Mouse (Mus musculus): ENCODE data around the gene Dlg2.

The Dlg2 gene

DNA sequence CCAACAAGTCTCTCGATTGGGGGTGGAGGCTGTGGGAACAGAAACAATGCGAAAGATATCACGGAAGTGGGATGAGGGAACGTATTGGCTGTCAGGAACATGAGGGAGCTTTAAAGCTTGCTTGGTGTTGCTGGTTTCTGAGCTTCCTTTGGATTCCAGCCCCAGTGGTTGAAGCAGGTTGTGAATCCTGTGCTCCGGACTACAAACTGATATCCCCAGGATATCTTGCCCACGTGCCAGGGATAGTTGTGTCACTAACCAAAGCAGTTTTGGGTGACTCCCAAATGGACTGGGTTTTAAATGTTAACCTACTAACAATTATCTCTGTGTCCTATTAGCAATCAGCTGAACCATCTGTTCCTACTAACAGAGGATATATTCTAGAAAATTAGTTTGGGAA, 1099.7 kb downstream of the Dlg2 start:
- DNase-seq (ENCODE audit: low spot score): no peak

GRCm38 (mm10) chr7:91582203-91582602, 1105.7 kb downstream of the Dlg2 start:
- peak; percentile 17 for DNase-seq (ENCODE audit: low spot score)

DNA sequence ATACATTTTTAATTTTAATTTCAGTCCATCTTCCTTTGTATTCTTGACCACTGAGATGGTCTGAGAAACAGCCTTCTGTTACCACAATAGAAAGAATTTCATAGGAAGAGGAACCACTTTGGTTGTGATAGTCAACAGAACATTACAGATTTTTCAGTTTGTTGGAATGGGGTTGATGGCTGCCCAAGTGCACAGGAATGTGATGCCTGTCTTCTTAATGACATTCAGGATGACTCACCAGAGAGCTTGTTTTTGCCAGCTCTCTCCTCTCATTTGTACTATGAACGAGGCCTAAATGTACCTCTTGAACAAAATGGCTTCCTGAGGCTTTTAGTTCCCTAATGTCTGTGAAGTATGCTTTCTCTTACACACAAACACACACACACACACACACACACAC, 1107.1 kb downstream of the Dlg2 start:
- DNase-seq (ENCODE audit: low spot score): no peak

DNA sequence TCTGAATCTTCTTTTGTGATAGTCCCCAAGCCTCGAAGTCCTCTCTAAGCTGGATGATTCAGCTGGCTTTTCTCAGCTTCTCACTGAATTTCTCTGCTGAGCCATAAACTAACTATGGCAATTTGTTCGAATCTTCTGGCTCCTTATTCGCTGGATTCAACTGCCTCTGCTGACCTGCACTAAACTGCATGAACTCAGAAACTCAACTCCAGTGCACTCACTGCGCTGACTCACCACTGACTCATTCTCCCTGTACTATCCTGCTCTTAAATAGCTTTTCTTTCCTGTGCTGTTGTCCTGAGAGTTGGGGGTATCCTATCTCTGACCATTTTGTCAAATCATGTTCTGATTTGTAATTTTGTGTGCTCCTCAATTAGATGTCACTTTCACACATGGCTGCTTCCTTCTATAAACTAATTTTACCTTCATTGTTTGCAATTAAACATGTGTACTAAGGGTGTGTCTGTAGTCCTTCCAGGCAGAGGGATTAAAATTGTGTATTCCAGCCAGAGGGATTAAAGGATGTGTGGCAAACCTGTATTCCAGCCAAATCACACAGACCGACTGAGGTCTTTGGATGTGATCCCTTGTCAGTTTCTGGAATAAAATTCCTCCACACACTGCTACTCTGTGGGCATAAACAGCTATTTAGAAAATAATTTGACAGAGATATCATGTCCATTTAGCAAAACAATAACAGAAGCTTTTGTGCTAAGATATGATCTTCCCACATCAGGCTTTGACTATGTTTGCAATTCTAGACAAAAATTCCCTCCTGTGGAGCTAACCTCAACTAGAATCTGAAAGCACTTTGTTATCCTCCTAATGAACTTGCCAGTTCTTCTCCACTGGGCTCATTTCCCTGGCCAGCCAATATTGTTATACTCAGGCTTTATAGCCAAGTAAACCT, 1115.0 kb downstream of the Dlg2 start:
- DNase-seq (ENCODE audit: low spot score): no peak

DNA sequence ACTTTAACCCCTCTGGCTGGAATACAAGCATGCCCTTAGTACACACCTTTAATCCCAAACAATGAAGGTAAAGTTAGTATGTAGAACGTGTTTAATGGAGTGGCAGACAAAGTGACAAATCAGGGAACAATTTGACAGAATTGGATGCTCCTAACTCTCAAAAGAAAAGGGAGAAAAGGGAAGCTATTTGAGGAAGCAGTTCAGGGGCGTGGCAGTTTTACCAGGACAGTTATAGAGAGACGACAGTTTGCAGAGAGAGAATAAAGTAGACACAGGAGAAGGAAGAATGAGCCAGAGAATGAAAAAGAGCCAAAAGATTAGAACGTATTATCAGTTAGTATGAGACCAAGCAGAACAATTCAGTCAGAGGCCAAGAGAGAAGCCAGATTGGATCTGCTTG, 1122.1 kb downstream of the Dlg2 start:
- no peak for DNase-seq (ENCODE audit: low spot score)

DNA sequence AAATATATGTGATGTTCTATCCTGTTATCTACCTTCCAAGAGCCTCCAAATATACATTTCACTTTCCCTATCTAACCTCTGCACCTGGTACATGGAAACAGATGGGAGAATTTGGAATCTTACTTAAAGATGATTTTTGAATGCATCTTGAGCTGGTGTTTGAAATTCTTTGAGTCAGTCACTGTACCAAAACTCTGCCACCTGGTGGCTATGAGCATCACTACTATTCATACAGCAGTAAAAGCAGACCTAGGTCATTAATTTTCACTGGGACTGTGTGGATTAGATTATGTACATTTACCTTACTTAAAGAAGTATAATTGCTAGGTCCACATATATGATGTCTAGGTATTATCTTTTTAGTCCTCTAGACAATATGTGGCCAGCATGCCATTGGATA, 1124.8 kb downstream of the Dlg2 start:
- DNase-seq (ENCODE audit: low spot score): peak; percentile 37

DNA sequence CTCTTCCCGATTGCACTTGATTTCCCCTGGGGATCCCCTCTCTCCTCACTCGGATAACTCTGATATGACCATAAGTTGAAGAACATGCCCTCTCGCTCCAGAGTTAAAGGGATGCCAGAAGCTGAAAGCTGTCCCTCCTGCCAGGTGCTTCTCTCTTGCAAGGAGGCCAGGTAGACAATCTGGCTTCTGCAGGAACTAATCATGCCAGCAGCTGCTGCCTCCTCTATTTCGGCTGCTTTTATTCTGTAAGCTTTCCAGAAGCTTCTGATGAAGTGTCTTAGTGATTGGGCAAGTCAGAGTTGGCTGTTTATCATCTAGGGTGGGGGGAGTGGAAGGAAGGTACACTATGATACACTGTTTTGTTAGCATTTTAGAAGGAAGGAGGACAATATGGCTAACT, 1127.1 kb downstream of the Dlg2 start:
- no peak for DNase-seq (ENCODE audit: low spot score)

DNA sequence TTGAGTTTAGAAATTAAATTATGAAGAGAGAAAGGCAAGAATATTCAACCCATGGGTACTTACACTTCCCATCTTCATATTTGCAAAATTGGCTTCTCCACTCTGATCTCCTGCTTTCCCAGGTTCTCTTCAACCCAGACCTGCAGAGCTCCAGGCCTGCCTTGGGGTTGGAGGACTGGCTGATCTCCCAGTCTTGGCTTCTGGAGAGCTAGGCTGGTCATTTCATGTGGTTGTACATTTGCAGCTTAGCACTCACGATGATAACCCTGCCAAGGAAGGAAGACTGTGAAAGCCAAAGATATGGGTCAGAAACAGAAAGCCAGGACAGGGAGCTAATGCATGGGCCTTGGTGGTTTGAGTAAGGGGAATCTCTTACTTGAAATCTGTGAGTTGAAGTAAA, 1176.6 kb downstream of the Dlg2 start:
- no peak for DNase-seq (ENCODE audit: low spot score)

DNA sequence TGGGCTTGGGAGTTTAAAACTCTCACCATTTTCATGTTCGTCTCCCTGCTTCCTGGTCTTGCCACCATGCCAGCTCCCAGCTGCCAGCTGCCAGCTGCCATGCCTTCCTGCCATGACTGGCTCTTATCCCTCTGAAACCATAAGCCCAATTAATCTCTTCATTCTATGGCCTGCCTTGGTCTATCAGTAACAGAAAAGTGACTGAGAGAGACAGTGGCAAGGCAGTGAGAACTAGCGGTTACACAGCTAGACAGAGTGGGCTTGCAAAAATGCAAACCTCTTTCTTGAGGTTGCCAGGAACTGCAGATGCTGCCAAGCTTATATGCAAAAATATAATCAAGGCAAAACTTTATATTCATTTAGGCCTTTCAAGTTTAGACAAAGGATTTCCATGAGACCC, 1183.0 kb downstream of the Dlg2 start:
- DNase-seq (ENCODE audit: low spot score): no peak

- no peak for DNase-seq (ENCODE audit: low spot score)
Observed at GRCm38 (mm10) chr7:91672236-91673017, 1196.0 kb downstream of the Dlg2 start.

GRCm38 (mm10) chr7:91674401-91674800, 1197.9 kb downstream of the Dlg2 start:
- no peak for DNase-seq (ENCODE audit: low spot score)

- DNase-seq (ENCODE audit: low spot score): no peak
Observed at GRCm38 (mm10) chr7:91677934-91678333, 1201.5 kb downstream of the Dlg2 start.

GRCm38 (mm10) chr7:91687930-91688329, 1211.5 kb downstream of the Dlg2 start:
- DNase-seq (ENCODE audit: low spot score): peak; percentile 1

GRCm38 (mm10) chr7:91689829-91690228, 1213.4 kb downstream of the Dlg2 start:
- no peak for DNase-seq (ENCODE audit: low spot score)

GRCm38 (mm10) chr7:91709853-91710252, 1233.4 kb downstream of the Dlg2 start:
- DNase-seq (ENCODE audit: low spot score): no peak

GRCm38 (mm10) chr7:91711184-91711583, 1234.7 kb downstream of the Dlg2 start:
- no peak for DNase-seq (ENCODE audit: low spot score)

DNA sequence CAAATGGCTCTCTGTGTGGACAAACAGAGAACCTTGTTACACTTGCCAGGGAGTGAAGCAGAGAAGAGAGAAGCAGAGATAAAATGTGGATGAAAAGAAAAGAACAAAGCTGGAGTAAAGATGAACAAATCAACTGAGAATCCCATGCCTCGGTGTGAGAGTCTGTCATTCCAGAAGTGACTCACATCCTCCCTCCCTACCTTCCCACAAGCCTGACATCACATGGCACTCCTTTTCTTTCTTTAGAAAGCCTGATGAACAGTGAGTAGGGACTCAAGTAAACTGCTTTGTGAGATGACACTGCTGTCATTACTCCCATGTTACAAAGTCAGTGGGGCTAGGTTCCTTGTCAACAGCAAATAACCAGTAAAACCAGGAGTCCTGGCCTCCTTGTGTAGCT, 1239.3 kb downstream of the Dlg2 start:
- no peak for DNase-seq (ENCODE audit: low spot score)

- DNase-seq (ENCODE audit: low spot score): no peak
Observed at GRCm38 (mm10) chr7:91716696-91717095, 1240.2 kb downstream of the Dlg2 start.

- no peak for DNase-seq (ENCODE audit: low spot score)
Observed at GRCm38 (mm10) chr7:91720318-91720717, 1243.8 kb downstream of the Dlg2 start.

DNA sequence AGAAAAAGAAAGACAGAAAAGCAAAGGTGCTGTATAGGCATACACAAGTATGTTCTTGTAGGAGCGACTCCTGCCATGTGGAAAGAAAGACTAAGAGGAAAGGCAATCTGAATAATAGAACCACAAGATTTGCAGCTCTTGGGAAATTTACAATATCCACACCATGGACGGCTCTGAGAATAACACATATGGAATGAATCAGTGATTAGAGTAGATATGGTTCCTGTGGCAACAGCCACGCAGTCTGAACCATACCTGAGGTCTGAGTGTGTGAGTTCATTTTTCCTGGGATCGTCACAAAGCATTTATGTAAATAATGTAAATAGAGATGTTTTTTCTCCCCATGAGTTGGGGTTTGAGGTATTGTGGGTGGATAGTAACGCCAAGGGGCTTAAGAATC, 1247.9 kb downstream of the Dlg2 start:
- DNase-seq (ENCODE audit: low spot score): peak; percentile 1

DNA sequence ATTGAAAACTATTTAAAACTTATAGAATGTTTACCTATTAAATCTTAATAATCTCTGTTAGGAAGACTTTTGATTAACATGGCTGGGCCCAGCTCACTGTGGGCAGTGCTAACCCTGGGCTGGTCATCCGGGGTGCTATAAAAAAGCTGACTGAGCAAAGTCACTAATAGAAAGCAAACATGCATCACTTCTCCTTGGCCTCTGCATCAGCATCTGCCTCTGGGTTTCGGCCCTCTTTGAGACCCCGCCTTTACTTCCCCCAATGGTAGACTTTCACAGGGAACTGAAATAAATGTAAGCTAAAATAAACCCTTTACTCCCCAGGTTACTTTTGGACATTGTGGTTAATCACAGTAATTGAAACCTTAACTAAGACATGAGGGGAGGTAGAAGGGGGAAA, 1264.3 kb downstream of the Dlg2 start:
- DNase-seq (ENCODE audit: low spot score): no peak

GRCm38 (mm10) chr7:91753151-91753861, 1276.8 kb downstream of the Dlg2 start:
- DNase-seq (ENCODE audit: low spot score): no peak

DNA sequence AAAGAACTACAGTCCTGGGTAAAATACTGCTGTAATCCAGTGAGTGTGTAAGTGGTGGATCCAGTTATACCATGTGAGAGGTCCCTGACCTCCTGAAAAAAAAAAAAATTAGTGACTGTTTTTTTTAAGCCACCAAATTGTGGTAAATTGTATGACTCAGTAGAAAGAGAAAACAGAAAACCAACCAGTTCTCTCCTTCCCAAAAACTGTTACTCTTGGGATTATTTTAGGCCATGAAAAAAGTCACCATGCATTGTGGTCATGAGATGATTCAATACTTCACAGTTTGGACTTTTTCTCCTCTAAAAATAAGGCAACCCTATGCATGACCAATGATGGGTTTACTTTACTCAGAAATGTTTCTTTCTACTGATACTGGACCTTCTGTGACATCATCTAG, 1291.2 kb downstream of the Dlg2 start:
- DNase-seq (ENCODE audit: low spot score): no peak

Measured in embryo, embryonic 10.5 days (tissue).